Mouse (Mus musculus): ENCODE measurements around the gene Strc. TPM values are rescaled to one million over a fixed set of nuclear protein-coding genes. Genes with fewer than 3 reads are reported as not detected.

Strc gene
- polyA plus RNA-seq, 1 experiment from 2014 or later, result not detected

- no peak overlapping the region for H3K4me3 ChIP-seq (ENCODE audit: low read depth, low read length)
- no peaks in the 10 kb centered on the region for H3K27me3 ChIP-seq (ENCODE audit: control insufficient read depth, insufficient read depth, low read length)
- H3K4me1 ChIP-seq (ENCODE audit: control insufficient read depth, insufficient read depth, low read length), result no peaks in the 10 kb centered on the region
- WGBS, result 93% methylated on average over 2 of the region's 2 CpGs
- no peak for ATAC-seq (ENCODE audit: low FRiP score)
- no peaks in the 10 kb centered on the region for H3K36me3 ChIP-seq (ENCODE audit: control insufficient read depth, insufficient read depth, low read length)
- no peaks in the 10 kb centered on the region for H3K9me3 ChIP-seq (ENCODE audit: control insufficient read depth, low read length)
- H3K9ac ChIP-seq (ENCODE audit: low read length), result no peak overlapping the region
- no peak overlapping the region for H3K4me2 ChIP-seq
- H3K27ac ChIP-seq (ENCODE audit: low read depth, low read length), result no peak overlapping the region
- DNase-seq (ENCODE audit: low spot score, missing footprints), result no peak
Observed at GRCm38 (mm10) chr2:121329492-121329891, 57.5 kb downstream of the Strc start.

GRCm38 (mm10) chr2:121323693-121324470, 63.1 kb downstream of the Strc start:
- Histone ChIP-seq H3K4me2 (no peak overlapping the region), H3K27me3 (ENCODE audit: control insufficient read depth, insufficient read depth, low read length) (no peaks in the 10 kb centered on the region), H3K27ac (ENCODE audit: low read depth, low read length) (no peak overlapping the region), H3K9me3 (ENCODE audit: control insufficient read depth, low read length) (no peaks in the 10 kb centered on the region), H3K4me1 (ENCODE audit: control insufficient read depth, insufficient read depth, low read length) (no peaks in the 10 kb centered on the region), H3K9ac (ENCODE audit: low read length) (no peak overlapping the region), H3K4me3 (ENCODE audit: low read depth, low read length) (no peak overlapping the region), H3K36me3 (ENCODE audit: control insufficient read depth, insufficient read depth, low read length) (no peaks in the 10 kb centered on the region; the same call in 1 of the 2 replicates)
- WGBS, result 91% methylated on average over 10 of the region's 10 CpGs
- no peak for ATAC-seq (ENCODE audit: low FRiP score)
- no peak for DNase-seq (ENCODE audit: low spot score, missing footprints)

GRCm38 (mm10) chr2:121323041-121323440, 63.9 kb downstream of the Strc start:
- H3K27me3 ChIP-seq (ENCODE audit: control insufficient read depth, insufficient read depth, low read length), result no peaks in the 10 kb centered on the region
- no peak overlapping the region for H3K4me3 ChIP-seq (ENCODE audit: low read depth, low read length)
- no peak for ATAC-seq (ENCODE audit: low FRiP score)
- no peak overlapping the region for H3K4me2 ChIP-seq
- no peaks in the 10 kb centered on the region for H3K4me1 ChIP-seq (ENCODE audit: control insufficient read depth, insufficient read depth, low read length)
- DNase-seq (ENCODE audit: low spot score, missing footprints), result no peak
- H3K36me3 ChIP-seq (ENCODE audit: control insufficient read depth, insufficient read depth, low read length), result no peaks in the 10 kb centered on the region; the same call in 1 of the 2 replicates
- H3K9me3 ChIP-seq (ENCODE audit: control insufficient read depth, low read length), result no peaks in the 10 kb centered on the region
- 91% methylated on average over 10 of the region's 10 CpGs for WGBS
- H3K9ac ChIP-seq (ENCODE audit: low read length), result no peak overlapping the region
- H3K27ac ChIP-seq (ENCODE audit: low read depth, low read length), result no peak overlapping the region

- ATAC-seq (ENCODE audit: low FRiP score) (no peak), DNase-seq (ENCODE audit: low spot score, missing footprints) (no peak)
- Histone ChIP-seq H3K27me3 (ENCODE audit: control insufficient read depth, insufficient read depth, low read length) (no peaks in the 10 kb centered on the region), H3K4me3 (ENCODE audit: low read depth, low read length) (no peak overlapping the region), H3K9me3 (ENCODE audit: control insufficient read depth, low read length) (no peaks in the 10 kb centered on the region), H3K27ac (ENCODE audit: low read depth, low read length) (no peak overlapping the region), H3K4me2 (no peak overlapping the region), H3K4me1 (ENCODE audit: control insufficient read depth, insufficient read depth, low read length) (no peaks in the 10 kb centered on the region), H3K36me3 (ENCODE audit: control insufficient read depth, insufficient read depth, low read length) (no peaks in the 10 kb centered on the region), H3K9ac (ENCODE audit: low read length) (no peak overlapping the region)
- 85% methylated on average over 8 of the region's 8 CpGs for WGBS
Observed at GRCm38 (mm10) chr2:121316278-121316677, 70.7 kb downstream of the Strc start.

Other genes starting within 250 kb of the Strc start
- 35.4 and 35.7 TPM in 2 replicates for gene Adal, start 246.7 kb downstream of the Strc start, polyA plus RNA-seq (2014; fragmentation: Nextera tagmentation; extraction: Ambion mirVana)
- gene Lcmt2, start 246.5 kb downstream of the Strc start, polyA plus RNA-seq (2014; fragmentation: Nextera tagmentation; extraction: Ambion mirVana), result 20.6 and 21.0 TPM in 2 replicates
- 67.8 and 69.3 TPM in 2 replicates for gene Tubgcp4, start 216.5 kb downstream of the Strc start, polyA plus RNA-seq (2014; fragmentation: Nextera tagmentation; extraction: Ambion mirVana)
- 13.8 and 16.3 TPM in 2 replicates for gene Zscan29, start 216.0 kb downstream of the Strc start, polyA plus RNA-seq (2014; fragmentation: Nextera tagmentation; extraction: Ambion mirVana)
- gene Trp53bp1, start 115.8 kb downstream of the Strc start, polyA plus RNA-seq (2014; fragmentation: Nextera tagmentation; extraction: Ambion mirVana), result 132 and 138 TPM in 2 replicates
- 11.2 and 14.3 TPM in 2 replicates for gene Map1a, start 97.6 kb downstream of the Strc start, polyA plus RNA-seq (2014; fragmentation: Nextera tagmentation; extraction: Ambion mirVana)
- 10.3 and 11.2 TPM in 2 replicates for gene Ppip5k1, start 31.8 kb downstream of the Strc start, polyA plus RNA-seq (2014; fragmentation: Nextera tagmentation; extraction: Ambion mirVana)
- gene Ckmt1, start 29.5 kb downstream of the Strc start, polyA plus RNA-seq (2014; fragmentation: Nextera tagmentation; extraction: Ambion mirVana), result 3.8 and 4.1 TPM in 2 replicates
- 505 and 510 TPM in 2 replicates for gene Pdia3, start 26.6 kb upstream of the Strc start, polyA plus RNA-seq (2014; fragmentation: Nextera tagmentation; extraction: Ambion mirVana)
- gene Catsper2, start 26.6 kb upstream of the Strc start, polyA plus RNA-seq (2014; fragmentation: Nextera tagmentation; extraction: Ambion mirVana), result 1.6 and 2.0 TPM in 2 replicates
- gene Ell3, start 57.1 kb upstream of the Strc start, polyA plus RNA-seq (2014; fragmentation: Nextera tagmentation; extraction: Ambion mirVana), result 2.2 and 2.5 TPM in 2 replicates
- gene Serf2, start 62.0 kb upstream of the Strc start, polyA plus RNA-seq (2014; fragmentation: Nextera tagmentation; extraction: Ambion mirVana), result 467 and 471 TPM in 2 replicates
- 118 and 128 TPM in 2 replicates for gene Hypk, start 66.1 kb upstream of the Strc start, polyA plus RNA-seq (2014; fragmentation: Nextera tagmentation; extraction: Ambion mirVana)
- gene Serinc4, start 69.6 kb upstream of the Strc start, polyA plus RNA-seq (2014; fragmentation: Nextera tagmentation; extraction: Ambion mirVana), result 0.48 and 0.77 TPM in 2 replicates
- 69.1 and 76.0 TPM in 2 replicates for gene Mfap1b, start 86.9 kb upstream of the Strc start, polyA plus RNA-seq (2014; fragmentation: Nextera tagmentation; extraction: Ambion mirVana)
- 27.0 and 27.9 TPM in 2 replicates for gene Mfap1a, start 119.5 kb upstream of the Strc start, polyA plus RNA-seq (2014; fragmentation: Nextera tagmentation; extraction: Ambion mirVana)
- 13.4 and 14.6 TPM in 2 replicates for gene Wdr76, start 119.6 kb upstream of the Strc start, polyA plus RNA-seq (2014; fragmentation: Nextera tagmentation; extraction: Ambion mirVana)